Mouse (Mus musculus) forebrain, postnatal 0 days (tissue): ENCODE results near the gene D630023F18Rik. TPM values are rescaled to one million over a fixed set of nuclear protein-coding genes. Genes with fewer than 3 reads are reported as not detected.

ENCODE experiments used
- ATAC-seq: fragments of 200-750 bp; cut with Nextera tagmentation; 2 replicates; pipeline ENCODE4 v1.8.0; 2017; ENCODE audit warnings: mild to moderate bottlenecking, moderate library complexity
- DNase-seq: peaks from one replicate; pipeline ENCODE4 v3.0.0-alpha.2; 2015
- H3K27ac ChIP-seq: fragments of 300-500 bp; sonication (generic); 2 replicates; pipeline ENCODE4 v1.5.1; 2014; ENCODE audit warnings: low read depth, mild to moderate bottlenecking, antibody characterized with exemption, low read length, moderate library complexity, mixed read lengths
- H3K27me3 ChIP-seq: fragments of 300-500 bp; sonication (generic); 2 replicates; pipeline ENCODE4 v1.6.1; 2014; ENCODE audit warnings: mild to moderate bottlenecking, low read length, mixed read lengths; ENCODE audit not compliant: insufficient read depth
- H3K36me3 ChIP-seq: fragments of 300-500 bp; sonication (generic); 2 replicates; pipeline ENCODE4 v1.6.1; 2014; ENCODE audit warnings: mild to moderate bottlenecking, moderate library complexity; ENCODE audit not compliant: insufficient read depth
- H3K4me1 ChIP-seq: fragments of 300-500 bp; sonication (generic); 2 replicates; pipeline ENCODE4 v1.6.1; 2014; ENCODE audit warnings: antibody characterized with exemption; ENCODE audit not compliant: insufficient read depth
- H3K4me2 ChIP-seq: fragments of 300-500 bp; sonication (generic); 2 replicates; pipeline ENCODE4 v1.6.1; 2014; ENCODE audit warnings: low read depth, mild to moderate bottlenecking, moderate library complexity
- H3K4me3 ChIP-seq: fragments of 300-500 bp; sonication (generic); 2 replicates; pipeline ENCODE4 v1.5.1; 2014; ENCODE audit warnings: low read depth, low read length, mixed read lengths
- H3K9ac ChIP-seq: fragments of 300-500 bp; sonication (generic); 2 replicates; pipeline ENCODE4 v1.6.1; 2014; ENCODE audit warnings: mild to moderate bottlenecking
- H3K9me3 ChIP-seq: fragments of 300-500 bp; sonication (generic); 2 replicates; pipeline ENCODE4 v1.6.1; 2016; ENCODE audit warnings: low read length
- CTCF ChIP-seq: sonication (generic); IDR thresholded peaks from 2 replicates; pipeline ENCODE4 v1.5.1; 2016; ENCODE audit warnings: antibody characterized with exemption, control low read depth, low read depth
- WGBS: fragments of 180-500 bp; shearing (Covaris S2); extraction: QIAGEN DNeasy Blood & Tissue Kit; methylation state at CpG from one replicate; pipeline ENCODE4 v1.1.7; 2014; 5-methylcytosine and 5-hydroxymethylcytosine counted together
- polyA plus RNA-seq: library from polyadenylated mRNA; unstranded; fragments of >200 nt; fragmentation: Nextera tagmentation; extraction: Ambion mirVana; gene quantifications from 2 replicates; pipeline ENCODE4 v1.2.1, GENCODE M21; 2015
- total RNA-seq: library from RNA; depleted of rRNA; stranded (reverse); fragments of >200 nt; gene quantifications from 2 replicates; pipeline ENCODE4 v1.2.3, GENCODE M21; 2014

The D630023F18Rik gene
- total and polyA plus RNA-seq, 2 experiments from 2014 or later = 9.8 to 12.3 TPM

DNA sequence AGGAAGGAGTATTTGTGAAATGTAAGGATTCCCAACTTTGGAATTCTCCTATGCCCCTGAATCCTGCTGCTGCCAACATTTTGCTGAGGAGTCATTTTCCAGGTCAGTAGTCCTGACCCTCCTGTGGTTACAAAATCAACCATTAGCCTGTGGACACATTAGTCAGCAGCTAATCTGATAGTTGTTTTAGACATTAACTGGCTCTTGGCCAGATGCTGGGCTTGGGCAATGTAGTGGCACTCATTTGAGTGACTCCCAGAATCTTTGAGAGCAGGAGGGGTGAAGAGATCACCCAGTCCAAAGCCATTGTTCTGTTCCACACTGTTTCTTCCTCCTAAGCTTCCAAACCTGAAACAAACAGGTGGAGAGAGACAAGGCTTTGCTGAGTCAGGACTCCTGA lies 31.8 kb upstream of the D630023F18Rik start:
- H3K9ac ChIP-seq = no peak overlapping the region
- H3K27me3 ChIP-seq = no peaks in the 10 kb centered on the region
- H3K9me3 ChIP-seq = no peaks in the 10 kb centered on the region
- peaks cover 18% of the 10 kb centered on the region for H3K36me3 ChIP-seq
- no peak overlapping the region for H3K4me3 ChIP-seq
- TF ChIP-seq CTCF = no peak
- no peak overlapping the region for H3K4me2 ChIP-seq
- ATAC-seq = no peak
- no peak overlapping the region for H3K27ac ChIP-seq
- no peak for DNase-seq
- no peaks in the 10 kb centered on the region for H3K4me1 ChIP-seq

- ATAC-seq (no peak), DNase-seq (no peak)
- no peak overlapping the region for H3K4me2 ChIP-seq
- no peak overlapping the region for H3K27ac ChIP-seq
- no peaks in the 10 kb centered on the region for H3K36me3 ChIP-seq
- 72% methylated on average over 3 of the region's 3 CpGs for WGBS
- H3K4me1 ChIP-seq = no peaks in the 10 kb centered on the region
- H3K4me3 ChIP-seq = no peak overlapping the region
- TF ChIP-seq CTCF = no peak
- no peak overlapping the region for H3K9ac ChIP-seq
- H3K27me3 ChIP-seq = no peaks in the 10 kb centered on the region
- no peaks in the 10 kb centered on the region for H3K9me3 ChIP-seq
Measured at GRCm38 (mm10) chr1:65147971-65148370, 25.0 kb upstream of the D630023F18Rik start.

DNA sequence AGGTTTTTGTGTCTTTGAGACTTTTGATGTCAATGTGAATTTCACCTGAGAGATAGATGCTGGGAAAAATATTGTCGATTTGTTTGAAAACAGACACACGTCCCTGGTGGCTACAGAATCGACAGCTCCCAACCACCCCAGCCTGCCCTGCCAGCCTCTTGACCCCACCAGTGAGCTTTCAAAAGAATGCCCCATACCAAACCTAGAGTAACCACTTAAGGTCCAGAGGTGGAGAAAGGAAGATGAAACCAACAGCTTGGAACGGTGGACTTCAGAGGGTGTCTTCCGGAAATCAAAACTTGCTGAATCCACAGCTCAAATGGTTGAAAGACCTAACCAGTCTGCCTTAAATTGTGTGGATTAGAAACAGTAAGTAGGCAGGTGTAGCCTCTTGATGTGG lies 24.3 kb upstream of the D630023F18Rik start:
- no peak overlapping the region for H3K4me2 ChIP-seq
- no peaks in the 10 kb centered on the region for H3K27me3 ChIP-seq
- H3K27ac ChIP-seq = no peak overlapping the region
- DNase-seq (no peak), ATAC-seq (no peak)
- TF ChIP-seq CTCF = no peak
- H3K4me3 ChIP-seq = no peak overlapping the region
- WGBS = 96% methylated on average over 5 of the region's 5 CpGs
- H3K9ac ChIP-seq = no peak overlapping the region
- no peaks in the 10 kb centered on the region for H3K4me1 ChIP-seq
- H3K9me3 ChIP-seq = no peaks in the 10 kb centered on the region
- no peaks in the 10 kb centered on the region for H3K36me3 ChIP-seq

- Histone ChIP-seq H3K9me3 (no peaks in the 10 kb centered on the region), H3K4me1 (no peaks in the 10 kb centered on the region), H3K4me3 (no peak overlapping the region), H3K4me2 (no peak overlapping the region), H3K9ac (no peak overlapping the region), H3K27me3 (no peaks in the 10 kb centered on the region), H3K36me3 (no peaks in the 10 kb centered on the region), H3K27ac (no peak overlapping the region)
- ATAC-seq (no peak), DNase-seq (no peak)
- WGBS = 75% methylated on average over 2 of the region's 2 CpGs
- TF ChIP-seq CTCF = no peak
Measured at GRCm38 (mm10) chr1:65146601-65147000, 23.6 kb upstream of the D630023F18Rik start.

- no peaks in the 10 kb centered on the region for H3K9me3 ChIP-seq
- no peak overlapping the region for H3K9ac ChIP-seq
- no peak overlapping the region for H3K27ac ChIP-seq
- no peaks in the 10 kb centered on the region for H3K27me3 ChIP-seq
- ATAC-seq = no peak
- no peak overlapping the region for H3K4me2 ChIP-seq
- TF ChIP-seq CTCF = no peak
- H3K36me3 ChIP-seq = no peaks in the 10 kb centered on the region
- no peaks in the 10 kb centered on the region for H3K4me1 ChIP-seq
- no peak for DNase-seq
- 91% methylated on average over 2 of the region's 2 CpGs for WGBS
- H3K4me3 ChIP-seq = no peak overlapping the region
Measured at GRCm38 (mm10) chr1:65144783-65145182, 21.8 kb upstream of the D630023F18Rik start.

- H3K27me3 ChIP-seq = no peaks in the 10 kb centered on the region
- no peaks in the 10 kb centered on the region for H3K4me1 ChIP-seq
- H3K27ac ChIP-seq = no peak overlapping the region
- no peak for TF ChIP-seq CTCF
- DNase-seq (no peak), ATAC-seq (no peak)
- no peaks in the 10 kb centered on the region for H3K9me3 ChIP-seq
- no peak overlapping the region for H3K9ac ChIP-seq
- no peak overlapping the region for H3K4me3 ChIP-seq
- no peak overlapping the region for H3K4me2 ChIP-seq
- H3K36me3 ChIP-seq = no peaks in the 10 kb centered on the region
- 90% methylated on average over 6 of the region's 6 CpGs for WGBS
Measured at GRCm38 (mm10) chr1:65137560-65137959, 14.5 kb upstream of the D630023F18Rik start.

- Histone ChIP-seq H3K4me1 (no peaks in the 10 kb centered on the region), H3K27ac (no peak overlapping the region), H3K4me3 (no peak overlapping the region), H3K36me3 (no peaks in the 10 kb centered on the region), H3K9me3 (no peaks in the 10 kb centered on the region), H3K9ac (no peak overlapping the region), H3K4me2 (no peak overlapping the region), H3K27me3 (no peaks in the 10 kb centered on the region)
- DNase-seq (no peak), ATAC-seq (no peak)
- TF ChIP-seq CTCF = no peak
- WGBS = 79% methylated on average over 1 of the region's 1 CpGs
Measured at GRCm38 (mm10) chr1:65132833-65133232, 9.8 kb upstream of the D630023F18Rik start.

- Histone ChIP-seq H3K27me3 (no peaks in the 10 kb centered on the region), H3K4me3 (no peak overlapping the region), H3K4me2 (no peak overlapping the region), H3K9me3 (no peaks in the 10 kb centered on the region), H3K36me3 (no peaks in the 10 kb centered on the region), H3K4me1 (no peaks in the 10 kb centered on the region), H3K27ac (no peak overlapping the region), H3K9ac (no peak overlapping the region)
- TF ChIP-seq CTCF = no peak
- WGBS = 98% methylated on average over 1 of the region's 1 CpGs
- no peak for DNase-seq
- no peak for ATAC-seq
Measured at GRCm38 (mm10) chr1:65131671-65132070, 8.7 kb upstream of the D630023F18Rik start.
